Mouse (Mus musculus) lung, postnatal 14 days (tissue): Measurements from ENCODE around the gene Foxm1.
A peak's percentile ranks its signal among the peaks of the same experiment; 100 is the strongest.
"Not testable (repeated sequence)": the region's sequence is repeated elsewhere in the genome, so short reads cannot be mapped to it uniquely, and the experiment has no call there.

Source experiments
- DNase-seq: peaks from one replicate; pipeline ENCODE4 v3.0.0; 2021

The Foxm1 gene

DNA sequence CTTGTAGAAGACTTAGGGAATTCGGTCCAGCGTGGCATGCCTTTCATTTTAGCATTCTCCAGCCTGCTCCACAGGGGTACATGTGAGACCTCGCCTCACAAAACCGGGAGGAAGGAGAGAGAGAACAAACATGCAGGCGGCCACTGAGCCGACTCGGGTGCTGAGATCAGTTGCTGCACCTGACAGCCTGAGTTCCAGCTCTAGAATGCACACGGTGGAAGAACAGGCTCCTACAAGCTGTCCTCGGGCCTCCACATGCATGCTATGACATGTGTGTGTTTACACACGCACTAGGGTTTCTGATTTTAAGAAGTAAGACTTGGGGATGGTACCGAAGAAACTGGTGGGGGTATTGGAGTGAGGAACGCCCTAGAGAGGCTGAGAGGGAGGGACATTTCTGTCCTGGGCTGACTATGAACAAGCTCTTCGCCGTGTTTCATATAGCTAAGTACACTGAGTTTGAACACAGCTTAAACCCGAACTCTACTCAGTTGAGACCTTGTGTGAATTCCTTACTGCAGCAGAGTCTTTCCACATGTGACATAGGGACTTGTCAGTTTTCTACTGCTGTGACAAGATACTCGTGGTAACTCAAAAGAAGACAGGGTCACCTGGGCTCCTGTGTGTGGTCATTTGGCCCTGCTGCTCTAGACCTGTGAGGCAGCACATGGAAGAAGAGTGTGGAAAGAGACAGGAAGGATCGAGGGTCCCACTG, 13.8 kb downstream of the Foxm1 start:
- no peak for DNase-seq

DNA sequence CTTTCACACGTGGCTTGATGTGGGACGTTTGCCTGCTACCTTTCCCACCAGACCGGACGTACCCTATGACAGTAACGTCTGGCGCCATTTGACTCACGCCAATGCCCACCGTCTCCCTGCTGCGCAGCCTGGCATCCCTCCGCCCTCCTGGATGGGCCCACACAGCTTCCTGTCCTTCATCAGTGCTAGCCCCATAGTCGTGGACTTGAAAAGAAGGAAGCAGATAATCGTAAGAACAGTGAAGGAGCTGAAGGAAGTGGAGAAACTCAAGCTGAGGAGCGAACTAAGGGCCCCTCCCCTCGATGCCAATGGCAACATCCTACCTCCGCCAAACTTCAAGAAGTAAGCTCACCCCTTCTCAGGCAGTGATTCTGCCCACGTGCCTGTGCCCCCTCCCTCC, 16.9 kb downstream of the Foxm1 start:
- no peak for DNase-seq

DNA sequence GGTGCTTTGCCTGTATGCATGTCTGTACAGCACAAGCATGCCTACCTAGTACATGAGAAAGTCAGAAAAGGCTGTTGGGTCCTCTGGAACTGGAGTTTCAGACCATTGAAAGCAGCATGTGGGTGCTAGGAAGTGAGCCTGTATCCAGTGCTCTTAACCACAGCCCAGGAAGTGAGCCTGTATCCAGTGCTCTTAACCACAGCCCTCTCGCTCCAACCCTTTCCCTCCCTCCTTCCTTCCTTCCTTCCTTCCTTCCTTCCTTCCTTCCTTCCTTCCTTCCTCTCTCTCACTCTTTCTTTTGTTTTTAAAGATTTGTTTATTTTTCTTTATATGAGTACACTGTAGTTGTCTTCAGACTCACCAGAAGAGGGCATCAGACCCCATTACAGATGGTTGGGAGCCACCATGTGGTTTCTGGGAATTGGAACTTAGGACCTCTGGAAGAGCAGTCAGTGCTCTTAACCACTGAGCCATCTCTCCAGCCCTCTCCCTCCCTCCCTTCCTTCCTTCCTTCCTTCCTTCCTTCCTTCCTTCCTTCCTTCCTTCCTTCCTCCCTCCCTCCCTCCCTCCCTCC, 17.9 kb downstream of the Foxm1 start:
- not testable (repeated sequence) for DNase-seq

DNA sequence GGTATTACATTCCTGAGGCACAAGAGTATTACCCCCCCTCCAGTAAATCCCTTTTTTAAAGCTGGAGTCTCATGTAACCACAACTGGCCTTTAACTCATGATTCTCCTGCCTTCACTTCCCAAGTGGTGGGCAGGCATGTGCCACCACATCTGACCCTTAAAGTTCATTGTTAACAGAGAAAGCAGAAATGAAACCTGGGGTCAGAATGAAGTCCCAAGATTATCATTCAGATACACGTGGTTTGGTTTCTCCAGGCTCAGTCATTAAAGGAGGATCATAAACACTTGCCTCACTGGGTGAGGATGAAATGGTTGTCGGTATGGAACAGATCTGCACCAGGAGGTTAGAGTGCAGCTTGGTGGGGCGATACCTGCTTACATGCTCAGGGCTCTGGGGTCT, 18.5 kb downstream of the Foxm1 start:
- DNase-seq, result no peak

DNA sequence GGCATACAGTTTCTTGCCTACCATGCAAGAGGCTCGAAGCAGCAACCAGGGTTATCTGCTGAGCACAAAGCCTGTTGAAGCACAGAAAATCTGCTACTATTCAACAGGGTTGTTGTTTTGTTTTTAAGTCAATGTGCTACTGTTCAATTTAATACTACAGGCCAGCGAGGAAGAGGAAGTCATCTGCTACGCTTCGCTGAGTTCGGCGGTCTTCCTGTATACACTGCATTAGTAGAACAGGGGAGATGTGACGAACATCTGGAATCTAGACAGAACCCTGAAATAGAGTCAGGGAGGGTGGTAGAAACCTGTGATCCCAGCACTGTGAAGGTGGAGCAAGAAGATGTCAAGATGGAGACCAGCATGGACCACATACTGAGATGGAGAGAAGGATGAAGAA, 21.0 kb downstream of the Foxm1 start:
- no peak for DNase-seq

DNA sequence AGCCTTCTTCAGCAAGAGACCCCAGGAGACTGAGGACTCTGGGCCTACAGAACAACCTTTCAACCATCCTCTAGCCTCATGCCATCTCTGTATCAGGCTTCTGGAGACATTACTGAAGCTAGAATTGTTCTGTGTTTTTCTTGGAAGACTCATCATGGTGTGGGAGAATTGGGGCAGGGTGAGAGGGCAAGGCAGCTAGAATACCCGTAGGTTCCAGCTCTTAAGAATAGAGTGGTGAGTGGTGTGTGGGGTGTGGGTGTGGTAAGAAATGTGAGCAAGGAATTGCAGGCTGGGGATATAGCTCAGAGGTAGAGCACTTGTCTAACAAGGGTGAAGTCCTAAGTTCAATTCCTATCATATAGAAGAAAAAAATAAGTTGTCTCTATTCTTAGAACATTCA, 22.3 kb downstream of the Foxm1 start:
- DNase-seq, result no peak

DNA sequence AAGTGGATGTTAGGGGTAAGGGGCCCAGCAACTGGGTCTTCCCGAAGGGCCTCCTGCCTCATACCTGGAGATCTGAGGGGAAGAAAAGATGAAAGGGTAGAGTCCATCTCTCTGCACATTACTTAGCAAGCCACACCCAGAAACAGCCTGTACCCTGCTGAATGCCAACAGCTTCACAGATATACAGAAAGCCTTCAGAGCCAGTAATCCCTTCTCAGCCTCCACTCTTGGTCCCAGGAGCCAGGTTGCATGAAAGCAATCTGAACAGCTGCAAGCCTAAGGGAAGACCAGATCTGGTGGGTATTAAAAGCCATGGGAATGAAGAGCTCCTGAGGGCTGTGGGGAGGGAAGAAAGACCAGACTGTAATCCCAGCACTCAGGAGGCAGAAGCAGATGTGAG, 26.4 kb downstream of the Foxm1 start:
- DNase-seq, result no peak

DNA sequence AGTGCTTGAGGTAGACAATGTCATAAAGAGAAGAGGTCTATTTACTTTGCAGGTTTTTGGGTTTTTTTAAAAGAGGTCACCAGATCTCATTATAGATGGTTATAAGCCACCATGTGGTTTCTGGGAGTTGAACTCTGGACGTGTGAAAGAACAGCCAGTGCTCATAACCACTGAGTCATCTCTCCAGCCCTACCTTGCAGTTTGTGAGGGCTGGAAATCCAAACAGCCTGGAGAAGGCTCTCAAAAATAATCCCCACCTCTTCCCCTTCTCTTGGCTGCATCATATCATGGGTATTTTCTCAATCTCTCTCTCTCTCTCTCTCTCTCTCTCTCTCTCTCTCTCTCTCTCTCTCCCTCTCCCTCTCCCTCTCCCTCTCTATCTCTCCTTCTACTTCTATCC, 27.9 kb downstream of the Foxm1 start:
- no peak for DNase-seq

DNA sequence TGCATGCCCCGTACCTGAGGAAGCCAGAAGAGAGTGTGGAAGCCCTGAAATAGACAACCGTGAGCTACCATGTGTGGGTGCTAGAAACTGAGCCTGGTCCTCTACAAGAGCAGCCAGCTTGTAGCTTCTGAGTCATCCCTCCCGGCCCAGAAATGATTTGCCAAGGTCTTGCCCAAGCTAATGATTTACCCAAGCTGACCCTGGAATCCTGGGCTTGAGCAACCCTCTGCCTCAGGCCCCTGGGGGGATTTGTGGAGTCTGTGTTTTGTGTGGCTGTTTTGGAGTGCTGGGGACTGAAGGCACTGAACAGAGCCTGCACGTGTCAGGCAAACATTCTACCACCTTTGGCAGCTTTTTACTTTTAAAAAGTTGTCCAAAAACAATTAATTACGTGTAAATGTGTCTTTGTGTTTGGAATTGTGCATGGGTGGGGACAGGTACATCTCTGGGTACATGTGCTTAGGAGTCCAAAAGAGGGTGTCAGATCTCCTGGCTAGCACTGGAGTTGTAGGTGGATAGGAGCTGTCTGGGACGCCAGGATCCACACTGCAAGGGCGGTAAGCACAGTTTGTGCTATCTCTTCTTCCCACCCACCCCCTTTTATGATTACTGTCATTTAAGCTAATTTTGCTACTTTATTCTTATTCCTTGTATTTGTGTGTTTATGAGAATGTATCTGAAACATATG, 35.0 kb downstream of the Foxm1 start:
- DNase-seq, result no peak

DNA sequence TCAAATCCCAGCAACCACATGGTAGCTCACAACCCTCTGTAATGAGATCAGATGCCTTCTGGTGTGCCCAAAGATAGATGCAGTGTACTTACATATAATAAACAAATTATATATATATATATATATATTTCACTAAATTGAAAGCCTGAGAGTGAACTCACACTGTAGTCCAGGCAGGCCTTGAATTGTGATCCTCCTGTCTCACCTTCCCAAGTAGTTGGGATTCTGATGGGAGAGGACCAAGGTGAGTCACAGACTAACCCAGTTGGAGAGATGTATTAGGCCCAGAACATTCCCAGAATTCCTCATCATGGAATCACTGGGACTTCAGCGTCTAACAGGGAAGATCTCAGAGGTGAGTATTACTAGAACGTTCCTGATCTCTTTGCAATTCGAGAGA, 36.2 kb downstream of the Foxm1 start, which contains the start of gene Nrip2:
Nrip2 (plus strand) TSS at position 301 of the 400 bp plus-strand sequence.
- DNase-seq, result no peak

DNA sequence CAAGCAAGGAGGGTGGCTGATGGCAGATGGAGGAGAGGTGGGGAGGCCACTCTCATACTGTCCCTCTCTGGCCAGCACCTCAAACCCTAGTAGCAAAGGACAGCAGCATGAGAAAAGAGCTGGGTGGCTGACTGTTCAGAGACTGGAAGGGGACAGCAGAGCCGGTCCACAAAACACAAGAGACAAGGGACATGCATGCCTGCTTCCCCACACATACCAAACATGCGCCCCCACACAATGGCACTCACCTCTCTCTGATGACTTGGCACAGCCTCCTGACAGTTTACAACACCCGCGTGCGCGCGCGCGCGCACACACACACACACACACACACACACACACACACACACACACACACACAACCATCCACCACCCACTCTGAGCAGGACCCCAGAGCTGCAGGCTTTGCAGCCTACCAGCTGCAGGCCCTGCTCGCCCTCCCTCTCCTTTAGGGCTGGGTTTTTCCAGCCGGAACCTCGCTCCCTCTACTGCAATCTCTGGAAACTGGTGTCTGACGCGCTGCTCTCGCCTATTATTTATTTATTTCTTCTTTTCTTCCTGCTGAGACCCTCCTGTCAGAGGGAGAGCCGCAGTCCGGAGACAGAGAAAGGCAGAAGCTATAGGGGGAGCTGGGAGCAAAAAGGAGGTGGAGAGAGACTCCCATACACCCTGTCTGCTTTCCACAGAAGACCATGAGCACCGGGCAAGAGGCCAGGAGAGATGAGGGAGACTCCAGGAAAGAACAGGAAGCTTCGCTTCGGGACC, 36.8 kb downstream of the Foxm1 start:
- DNase-seq, result peak; percentile 23

DNA sequence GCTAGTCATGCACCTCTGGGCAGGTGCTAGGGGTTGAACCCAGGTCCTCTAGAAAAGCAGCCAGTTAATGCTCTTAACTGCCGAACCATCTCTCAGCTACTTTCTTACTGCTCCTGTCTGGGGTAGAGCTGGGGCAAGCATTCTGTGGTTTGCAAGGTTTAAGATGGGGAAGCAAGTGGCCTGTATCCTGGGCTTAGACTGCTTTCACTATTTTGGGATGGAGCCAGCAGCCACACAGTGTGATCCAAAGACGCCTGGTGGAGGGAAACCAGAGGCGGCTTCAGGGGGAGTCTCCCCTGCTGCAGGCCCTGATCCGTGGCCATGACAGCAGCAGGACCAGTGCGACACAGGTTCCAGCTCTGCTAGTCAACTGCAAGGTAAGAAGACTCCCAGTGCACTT, 41.9 kb downstream of the Foxm1 start:
- no peak for DNase-seq

DNA sequence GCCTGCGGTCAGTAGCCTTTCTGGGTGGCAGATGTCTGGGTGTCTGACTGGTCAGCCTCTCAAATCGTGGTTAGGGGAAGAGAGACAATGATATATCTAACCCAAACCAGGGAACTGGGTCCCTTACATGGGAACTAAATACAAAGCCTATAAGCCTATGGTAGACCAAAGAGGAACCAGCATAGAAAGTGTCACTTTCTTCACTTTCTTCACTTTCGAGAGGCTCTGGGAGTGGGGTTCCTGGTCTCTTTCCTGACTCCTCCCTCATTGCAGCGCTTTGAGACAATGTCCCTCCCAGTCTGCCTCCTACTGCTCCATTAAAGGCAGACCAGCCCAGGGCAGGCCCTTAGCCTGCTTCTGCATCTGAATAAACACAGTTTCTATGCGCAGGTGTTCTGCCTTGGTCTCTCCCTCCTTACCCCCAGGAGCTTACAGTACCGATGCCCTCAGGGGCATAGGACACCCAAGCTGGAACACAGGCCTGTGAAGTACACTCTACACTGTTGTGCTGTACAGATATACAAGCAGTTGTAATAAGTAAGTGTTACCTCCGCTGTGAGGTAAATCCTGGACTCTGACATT, 45.9 kb downstream of the Foxm1 start:
- no peak for DNase-seq

DNA sequence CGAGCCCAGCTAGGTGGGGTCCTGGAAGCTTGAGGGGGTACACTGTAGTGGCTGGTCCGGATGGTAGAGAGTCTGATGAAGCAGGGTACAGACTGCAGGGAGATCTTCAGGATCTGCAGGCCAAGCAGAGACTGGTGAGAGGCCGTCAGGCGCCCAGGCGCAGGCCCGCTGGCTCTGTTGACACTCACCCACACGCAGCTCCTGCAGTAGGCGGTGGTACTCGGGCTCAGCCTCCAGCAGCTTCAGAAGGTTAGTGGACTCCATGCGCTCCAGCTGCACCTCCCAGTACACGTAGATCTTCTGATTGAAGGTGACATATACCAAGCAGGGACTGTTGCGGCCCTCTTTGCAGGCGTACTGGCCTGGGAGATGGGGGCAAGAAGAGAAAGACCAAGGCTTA, 47.5 kb downstream of the Foxm1 start:
- DNase-seq, result no peak

DNA sequence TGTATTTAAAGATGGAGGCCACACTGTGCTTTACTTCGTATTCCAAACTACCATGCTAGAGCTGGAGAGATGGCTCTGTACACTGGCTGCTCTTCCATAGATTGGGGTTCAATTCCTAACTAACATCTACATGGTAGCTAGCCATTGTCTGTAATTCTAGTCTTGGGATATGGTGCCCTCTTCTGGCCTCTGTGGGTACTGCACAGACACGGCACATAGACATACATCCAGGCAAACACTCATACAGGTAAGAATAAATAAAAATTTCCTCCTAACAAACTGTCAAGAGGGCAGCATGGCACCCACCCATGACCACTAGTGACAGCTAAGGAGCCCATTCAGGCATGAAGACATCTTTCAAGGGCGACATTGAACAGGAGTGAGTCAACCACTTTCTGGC, 48.3 kb downstream of the Foxm1 start:
- DNase-seq, result peak; percentile 82

DNA sequence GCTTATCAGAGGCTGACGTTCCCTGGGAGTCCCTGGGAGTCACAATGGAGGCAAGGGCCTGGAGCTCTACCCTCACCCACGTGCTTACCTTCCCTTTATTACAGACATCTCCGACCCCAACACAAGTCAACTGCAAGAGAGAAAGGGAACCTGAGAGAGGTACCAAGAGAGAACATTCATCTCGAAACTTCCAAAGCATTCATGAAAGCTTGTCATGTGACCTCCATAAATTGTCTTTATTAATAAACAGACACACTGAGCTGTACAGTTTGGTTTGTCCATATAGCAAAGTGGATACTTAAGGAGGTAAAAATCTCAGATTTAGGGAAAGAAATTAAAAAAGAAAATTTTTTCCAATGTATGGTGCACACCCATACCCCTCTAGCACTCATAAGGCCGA, 53.4 kb downstream of the Foxm1 start:
- no peak for DNase-seq

DNA sequence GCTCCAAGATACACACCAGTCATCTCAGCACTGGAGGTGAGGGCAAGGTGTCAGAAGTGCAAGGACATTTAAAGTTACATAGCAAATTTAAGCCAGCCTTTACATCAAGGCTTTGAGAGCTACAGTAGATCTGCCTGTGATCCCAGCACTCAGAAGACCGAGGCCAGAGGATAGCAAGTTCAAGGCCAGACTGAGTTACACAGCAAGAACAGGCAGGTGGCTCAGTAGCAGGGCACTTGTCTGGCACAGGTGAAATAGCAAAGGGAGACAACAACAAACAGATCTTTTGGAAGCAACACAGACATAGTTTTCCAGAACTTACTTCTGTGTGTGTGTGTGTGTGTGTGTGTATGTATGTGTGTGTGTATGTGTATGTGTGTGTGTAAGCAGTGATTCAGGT, 55.3 kb downstream of the Foxm1 start:
- DNase-seq, result no peak

DNA sequence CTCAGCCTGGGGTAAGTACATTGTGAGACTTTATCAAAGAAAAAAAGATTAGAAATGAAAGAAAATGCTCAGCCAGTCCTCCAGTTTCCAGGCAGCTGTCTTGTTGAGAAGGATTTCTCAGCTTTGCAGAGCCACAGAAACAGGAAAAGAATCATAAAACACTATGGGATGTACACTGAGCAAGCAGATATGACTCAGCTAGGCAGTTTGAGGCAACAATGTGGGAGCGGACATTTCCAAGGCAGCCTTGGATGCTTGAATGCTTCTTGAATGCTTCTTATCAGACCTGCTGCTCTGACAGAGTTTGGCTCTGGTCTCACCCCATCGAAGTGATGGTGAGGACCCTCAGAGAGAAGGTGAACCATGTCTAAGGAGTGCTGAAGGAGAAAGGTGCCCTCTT, 58.3 kb downstream of the Foxm1 start:
- no peak for DNase-seq

DNA sequence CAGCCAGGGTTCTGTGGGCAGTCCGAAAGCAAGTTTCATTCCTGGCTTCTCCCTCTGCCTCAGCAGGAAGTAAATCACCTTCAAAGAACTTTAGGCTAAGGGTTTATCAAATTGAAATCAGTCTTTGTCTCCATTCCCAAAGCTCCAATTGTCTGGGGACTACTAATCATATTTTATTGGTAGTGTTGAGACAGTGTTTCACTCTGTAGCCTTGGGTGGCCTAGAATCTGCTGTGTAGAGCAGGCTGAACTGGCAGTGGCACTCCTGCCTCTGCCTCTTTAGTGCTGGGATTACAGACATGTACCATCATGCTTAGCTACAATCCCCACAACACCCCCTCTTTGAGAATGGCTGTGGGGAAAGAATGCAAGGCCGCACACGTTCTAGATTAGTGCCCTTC, 58.7 kb downstream of the Foxm1 start:
- DNase-seq, result no peak

DNA sequence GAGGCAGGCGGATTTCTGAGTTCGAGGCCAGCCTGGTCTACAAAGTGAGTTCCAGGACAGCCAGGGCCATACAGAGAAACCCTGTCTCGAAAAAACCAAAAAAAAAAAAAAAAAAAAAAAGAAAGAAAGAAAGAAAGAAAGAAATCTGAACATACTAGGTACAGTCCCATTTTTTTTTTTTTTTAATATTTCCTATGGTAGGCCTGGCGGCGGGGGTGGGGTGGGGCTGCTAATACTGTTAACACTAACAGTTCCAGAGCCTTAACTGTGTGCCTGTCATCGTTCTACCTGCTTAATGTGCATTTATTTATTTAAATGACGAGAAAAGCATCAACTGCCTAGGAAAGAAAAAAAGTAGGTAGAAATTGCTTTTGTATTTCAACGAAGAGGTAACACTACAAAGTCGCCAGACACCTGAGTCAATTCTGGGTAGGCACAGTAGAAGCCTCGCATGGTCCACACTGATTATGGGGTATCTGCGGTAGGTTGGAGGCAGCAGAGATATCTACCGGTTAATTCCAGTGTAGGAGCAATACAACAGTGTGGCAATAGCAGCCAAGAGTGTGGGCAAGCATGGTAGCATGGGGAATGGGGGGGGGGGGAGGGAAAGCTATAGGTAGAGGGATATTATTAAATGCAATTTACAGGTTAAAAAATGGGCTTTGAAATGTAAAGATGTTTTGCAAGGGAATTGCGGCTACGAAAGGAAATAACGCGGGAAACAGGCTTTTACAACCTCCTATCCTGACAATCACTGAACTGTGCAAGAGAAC, 60.9 kb downstream of the Foxm1 start:
- DNase-seq, result no peak

DNA sequence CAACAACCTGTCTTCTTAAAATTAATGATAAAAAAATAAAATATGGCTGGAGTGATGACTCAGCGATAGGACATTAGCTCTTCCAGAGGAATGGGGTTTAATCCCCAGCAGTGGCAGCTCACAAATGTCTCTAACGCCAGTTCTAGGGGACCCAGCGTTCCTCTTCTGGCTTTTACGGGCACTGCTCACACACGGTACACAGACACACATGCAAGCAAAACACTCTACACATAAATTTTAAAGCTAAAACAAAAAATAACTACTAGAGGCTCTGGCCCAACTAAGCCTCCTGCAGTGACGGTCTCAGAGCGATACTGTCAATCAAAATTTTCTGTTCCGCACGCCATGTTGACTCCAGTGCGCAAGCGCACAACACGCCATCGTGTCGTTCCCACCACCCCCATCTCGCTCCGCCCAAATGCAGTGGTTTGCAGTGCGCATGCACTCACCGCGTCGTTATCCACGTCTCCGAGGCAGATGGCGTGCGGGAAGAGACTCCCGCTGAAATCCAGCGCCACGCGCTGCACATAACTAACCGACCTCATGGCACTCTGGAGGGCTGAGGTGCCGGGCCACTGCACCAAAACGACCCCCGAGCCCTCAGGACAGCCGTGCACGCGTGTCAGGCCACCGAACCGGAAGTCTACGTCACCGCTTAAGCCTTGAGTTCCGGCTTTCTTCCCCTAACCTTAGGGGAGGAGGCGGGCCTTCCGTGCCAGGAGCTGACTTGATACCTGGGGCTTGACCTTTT, 61.7 kb downstream of the Foxm1 start, which contains the start of gene Itfg2:
Itfg2 (minus strand) TSS at position 663 of the 751 bp plus-strand sequence.
- DNase-seq, result peak; percentile 96

DNA sequence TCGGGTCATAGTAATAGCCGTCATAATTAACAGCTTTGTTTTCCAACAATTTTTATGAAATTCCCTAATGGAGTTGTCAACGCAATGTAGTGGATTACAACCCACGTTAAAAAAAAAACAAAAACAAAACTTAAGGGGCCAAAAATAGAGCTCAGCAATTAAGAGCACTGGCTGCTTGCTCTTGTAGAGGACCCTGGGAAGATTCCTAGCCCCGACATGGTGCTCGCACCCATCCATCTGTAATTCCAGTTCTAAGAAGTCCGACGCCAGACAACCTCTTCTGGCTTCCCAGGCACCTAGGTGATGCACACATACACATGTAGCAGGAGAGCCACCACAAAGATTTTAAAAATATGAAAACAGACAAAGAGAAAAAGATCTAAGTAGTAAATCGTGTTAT, 62.3 kb downstream of the Foxm1 start:
- no peak for DNase-seq
